Mouse (Mus musculus) lung, postnatal 0 days (tissue): ENCODE measurements at regions not wholly inside any gene's neighbourhood (a gene's known extent, or its start where the extent isn't known, plus 50 kb on each side); places are given as distances from the start of the nearest gene placed in this dataset.

Experiments used
- CTCF ChIP-seq: IDR thresholded peaks from 2 replicates; pipeline ENCODE4 v1.5.1; 2016; ENCODE audit warnings: antibody characterized with exemption, mild to moderate bottlenecking
- EP300 ChIP-seq: IDR thresholded peaks from 2 replicates; pipeline ENCODE4 v1.6.1; 2016; ENCODE audit warnings: antibody characterized with exemption, mild to moderate bottlenecking, control low read depth

GRCm38 (mm10) chr4:135047771-135048170, 72.7 kb upstream of the Runx3 start:
- TF ChIP-seq CTCF (no peak), EP300 (no peak)
